Mouse (Mus musculus) left cerebral cortex, adult 8-10 months (tissue): ENCODE data around the gene Sema3f. TPM values are rescaled to one million over a fixed set of nuclear protein-coding genes. Genes with fewer than 3 reads are reported as not detected.
A peak's percentile ranks its signal among the peaks of the same experiment; 100 is the strongest.

Experiments
- DNase-seq, 2 experiments: peaks; one replicate each; pipeline ENCODE4 v3.0.0; 2022; ENCODE audit warnings: low spot score in 2 of 2
- total RNA-seq, 4 experiments: library from RNA; stranded (reverse); gene quantifications; 2 replicates each; pipeline ENCODE4 v1.2.4; 2022

Sema3f gene
- total RNA-seq, 4 experiments from 2014 or later = 14.5 to 17.6 (median 16.0) TPM

DNA sequence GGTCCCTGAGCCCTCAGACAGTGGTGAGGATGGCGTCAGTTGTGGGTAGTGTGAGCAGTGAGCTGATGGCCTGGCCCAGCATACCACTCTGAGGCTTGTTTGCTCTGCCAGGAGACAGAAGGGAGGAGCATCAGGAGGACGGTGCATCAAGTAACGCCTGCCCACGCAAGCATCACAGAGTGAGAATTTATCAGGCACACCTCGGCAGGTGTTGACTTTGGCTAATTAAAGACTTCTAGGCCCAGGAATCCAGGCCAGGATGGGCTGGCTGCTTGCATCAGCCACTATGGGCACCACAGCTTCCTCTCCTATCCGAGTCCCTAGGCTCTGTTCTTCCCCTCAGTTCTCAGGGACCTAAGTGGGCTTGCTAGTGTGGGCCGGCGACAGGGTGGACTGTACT lies 47.9 kb downstream of the Sema3f start:
- no peak for DNase-seq

DNA sequence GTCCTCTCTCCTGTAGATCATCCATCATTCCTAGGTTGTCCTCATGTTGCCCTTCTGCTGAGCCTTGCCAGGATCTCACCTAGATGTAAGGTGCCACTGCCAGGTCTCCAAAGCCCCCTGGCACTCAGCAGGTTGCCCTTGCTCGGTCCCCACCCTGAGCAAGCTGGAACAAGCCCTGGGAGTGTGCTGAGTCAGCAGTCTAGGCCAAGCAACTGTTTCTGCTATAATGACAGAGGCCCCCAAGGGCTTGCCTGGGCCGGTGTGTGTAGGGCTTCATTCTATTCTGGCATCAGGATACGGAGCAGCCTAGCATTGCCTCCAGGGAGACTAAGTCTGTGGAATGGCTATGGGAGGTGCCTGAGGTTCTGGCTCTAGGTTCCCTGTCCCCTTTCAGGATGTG lies 49.5 kb downstream of the Sema3f start:
- DNase-seq = no peak

DNA sequence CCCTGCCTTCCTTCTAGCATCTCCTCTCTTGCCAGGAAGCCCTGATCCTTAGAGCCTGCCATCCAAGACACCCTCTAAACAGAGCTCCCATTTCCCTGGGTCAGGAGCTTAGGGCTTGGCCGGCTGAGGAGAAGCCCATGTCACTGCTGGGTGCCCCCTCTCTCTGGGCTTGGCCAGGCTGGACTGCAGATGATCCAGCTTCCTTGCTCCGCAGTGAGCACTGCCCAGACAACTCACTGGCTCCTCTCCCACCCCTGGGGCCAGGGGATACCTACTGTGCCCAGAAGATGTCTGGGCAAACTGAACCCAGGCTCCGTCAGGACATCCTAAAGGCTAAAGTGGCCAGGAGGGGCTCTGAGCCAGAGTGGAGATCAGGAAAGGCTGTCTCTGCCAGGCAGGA lies 50.3 kb downstream of the Sema3f start:
- DNase-seq = no peak

DNA sequence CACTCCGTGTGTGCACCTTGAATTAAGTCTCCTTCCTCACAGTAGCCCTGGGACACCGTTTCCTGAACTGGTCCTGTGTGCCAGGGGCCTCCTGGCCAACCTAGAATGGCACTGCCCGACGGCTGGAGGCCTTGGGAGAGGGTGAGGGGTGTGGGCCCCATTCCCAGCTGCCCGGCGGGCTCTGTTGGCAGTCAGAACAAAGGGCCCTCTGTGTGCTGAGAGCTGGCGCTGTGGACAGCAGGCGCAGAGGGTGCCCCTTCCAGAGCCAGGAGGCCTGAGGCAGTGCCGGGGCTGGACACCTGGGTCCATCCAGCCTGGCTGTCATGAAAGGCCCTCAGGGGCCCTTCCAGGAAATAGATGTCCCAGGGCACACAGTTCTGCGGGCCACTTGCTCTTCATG lies 50.7 kb downstream of the Sema3f start:
- DNase-seq = peak; percentile 43 to 82

DNA sequence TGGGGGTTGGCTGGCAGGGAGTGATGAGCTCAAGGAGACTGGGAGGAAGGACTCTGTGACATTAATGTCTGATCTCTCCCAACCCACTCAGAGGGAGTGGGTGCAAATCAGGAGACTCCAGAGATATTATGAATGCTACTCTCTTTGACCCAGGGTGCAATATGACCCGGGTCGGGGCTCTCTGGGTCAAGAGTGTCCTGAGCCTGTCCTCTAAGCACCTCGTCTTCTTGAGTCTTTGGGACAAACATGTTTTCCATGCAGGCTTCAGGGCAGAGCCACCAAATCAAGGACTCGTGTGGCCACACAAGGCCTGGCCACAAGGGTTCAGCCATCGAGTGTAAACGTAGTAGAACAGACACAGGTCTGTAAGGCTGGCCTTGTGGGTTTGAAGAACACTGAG lies 52.2 kb downstream of the Sema3f start:
- DNase-seq = no peak

DNA sequence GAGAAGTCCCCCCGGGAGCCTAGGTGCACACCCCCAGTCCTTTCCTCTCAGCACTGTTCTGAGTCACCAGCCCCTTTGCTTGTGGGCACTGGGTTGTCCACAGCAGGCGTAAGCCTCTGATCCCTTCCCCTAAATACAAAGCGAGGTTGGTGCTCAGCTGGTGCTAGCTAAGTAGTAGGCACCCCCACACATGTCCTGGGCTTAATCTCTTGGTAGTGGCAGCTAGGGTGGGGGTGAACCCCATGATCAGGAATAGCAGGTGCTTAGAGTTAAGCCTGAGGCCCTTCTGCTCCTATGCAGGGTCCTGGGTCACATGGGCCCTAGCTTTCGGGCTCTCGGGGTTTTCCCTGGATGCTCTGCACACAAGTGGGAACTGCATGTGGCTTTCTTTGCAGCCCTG lies 53.1 kb downstream of the Sema3f start:
- DNase-seq = no peak

DNA sequence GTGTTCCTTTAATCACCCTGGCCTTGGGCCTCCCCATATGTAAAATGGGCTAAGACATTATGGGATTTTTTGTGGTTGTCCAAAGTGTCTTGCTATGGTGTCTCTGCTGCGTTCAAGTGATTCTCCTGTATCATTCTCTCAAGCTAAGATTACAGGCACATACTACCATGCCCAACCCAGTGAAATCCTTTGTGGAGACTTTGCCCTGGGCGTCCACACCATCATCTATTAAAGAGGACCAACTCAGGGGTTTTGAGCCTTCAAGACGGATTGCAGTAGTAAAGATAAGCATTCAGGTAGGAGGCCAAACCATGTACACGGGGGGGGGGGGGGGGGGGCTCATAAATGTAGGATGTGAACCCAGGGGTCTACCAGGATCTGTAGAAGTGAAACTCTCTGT lies 55.7 kb downstream of the Sema3f start:
- no peak for DNase-seq

DNA sequence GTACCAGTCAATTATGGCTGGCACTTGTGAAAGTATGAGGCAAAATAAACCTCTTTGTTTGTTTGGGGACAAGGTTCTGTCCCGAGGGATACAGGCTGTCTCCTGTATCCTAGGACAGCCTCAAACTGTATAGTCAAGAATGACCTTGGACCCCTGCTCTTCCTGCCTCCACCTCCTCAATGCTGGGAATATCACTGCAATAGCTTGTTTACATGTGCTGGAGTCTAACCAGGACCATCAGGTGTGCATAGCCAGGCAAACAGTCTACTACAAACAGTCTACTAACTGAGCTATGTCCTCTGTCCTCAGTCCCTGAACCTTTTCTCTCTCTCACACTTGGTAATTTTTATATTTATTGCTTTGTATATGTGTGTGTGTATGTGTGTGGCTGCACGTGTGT lies 56.8 kb downstream of the Sema3f start:
- no peak for DNase-seq

DNA sequence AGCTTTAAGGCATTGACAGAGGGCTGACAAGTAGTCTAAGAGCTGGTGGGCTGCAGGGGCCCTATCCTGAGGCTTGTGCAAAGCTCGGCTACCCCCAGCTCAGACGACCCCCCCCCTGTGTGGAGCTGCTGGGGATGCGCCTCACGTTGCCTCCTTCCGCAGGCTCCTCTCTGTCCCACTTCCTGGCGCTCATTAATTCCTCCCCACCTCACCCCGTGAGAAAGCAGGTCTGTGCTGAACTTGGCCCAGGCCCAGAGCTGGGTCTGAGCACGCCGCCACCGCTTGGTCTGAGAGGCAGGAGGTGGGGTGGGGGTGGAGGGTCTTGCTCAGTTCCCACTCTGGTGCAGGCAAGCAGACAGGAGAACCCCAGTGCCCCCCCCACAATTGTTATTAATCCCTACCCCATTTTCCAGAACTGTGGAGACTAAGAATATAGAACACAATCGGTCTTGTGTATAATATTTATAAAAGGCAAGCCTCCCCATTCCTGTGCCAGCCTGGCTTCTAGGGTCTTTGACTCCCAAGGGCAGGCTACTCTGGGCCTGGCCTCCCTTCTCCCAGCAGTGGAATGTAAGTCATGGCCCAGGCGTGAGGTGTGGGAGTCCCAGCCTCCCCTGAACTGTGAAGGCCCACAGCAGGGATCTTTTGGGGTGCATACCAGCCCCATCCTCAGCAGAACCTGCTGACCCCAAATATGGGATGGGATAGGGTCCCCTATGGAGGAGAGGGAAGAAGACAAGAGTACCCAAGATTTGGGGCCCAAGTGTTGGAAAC lies 59.4 kb downstream of the Sema3f start:
- no peak for DNase-seq

DNA sequence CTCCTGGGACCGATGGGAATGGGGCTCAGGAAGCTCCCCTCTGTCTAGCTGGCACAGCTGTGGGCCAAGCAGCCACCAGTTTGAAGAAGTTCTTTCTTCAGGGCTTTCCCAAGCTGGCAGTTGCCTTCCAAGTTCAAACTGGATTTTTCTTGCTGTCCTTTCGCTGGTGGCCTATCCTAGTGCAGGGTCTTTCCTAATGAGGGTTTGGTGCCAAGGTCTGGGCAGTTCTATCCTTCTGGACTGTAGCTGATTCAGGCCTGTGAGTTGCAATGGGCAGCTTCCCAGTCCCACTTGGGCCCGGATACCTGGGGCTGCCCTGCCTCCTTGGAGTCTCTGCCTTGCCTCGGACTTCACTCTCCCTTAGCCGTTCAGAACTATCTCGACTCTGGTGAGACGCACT lies 60.0 kb downstream of the Sema3f start:
- DNase-seq = no peak

DNA sequence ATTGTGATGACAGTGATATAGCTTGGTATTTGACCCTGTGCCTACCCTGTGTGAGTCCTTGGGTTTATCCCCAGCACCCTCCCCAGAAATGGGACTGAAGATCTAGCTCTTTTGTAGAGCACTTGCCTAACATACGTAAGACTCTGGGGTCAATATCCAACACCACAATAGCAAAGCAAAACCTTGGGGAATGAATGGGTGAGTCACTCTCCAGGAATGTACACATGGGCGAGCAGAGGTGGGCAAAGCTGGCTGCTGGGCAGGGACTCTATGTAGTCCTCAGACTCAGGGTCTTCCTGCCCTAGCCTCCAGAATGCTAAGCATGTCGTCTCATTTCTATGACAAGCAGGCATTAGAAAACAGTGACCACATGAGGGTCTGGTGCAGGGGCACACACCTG lies 61.5 kb downstream of the Sema3f start:
- DNase-seq = no peak

DNA sequence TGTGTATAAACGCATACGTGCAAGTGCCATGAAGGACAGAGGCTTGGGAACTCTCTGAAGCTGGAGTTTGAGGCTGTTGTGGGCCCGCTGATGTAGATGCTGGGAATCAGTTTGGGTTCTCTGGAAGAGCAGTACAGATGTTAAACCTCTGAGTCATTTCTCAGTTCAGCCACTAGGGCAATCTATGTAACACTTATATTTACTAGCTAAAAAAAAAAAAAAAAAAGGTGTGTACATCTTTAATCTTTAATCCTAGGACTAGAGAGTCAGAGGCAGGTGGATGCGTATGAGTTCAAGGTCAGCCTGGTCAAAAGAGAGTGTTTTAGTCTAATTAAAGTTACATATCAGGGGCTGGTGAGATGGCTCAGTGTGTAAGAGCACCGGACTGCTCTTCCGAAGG lies 63.3 kb downstream of the Sema3f start:
- no peak for DNase-seq

DNA sequence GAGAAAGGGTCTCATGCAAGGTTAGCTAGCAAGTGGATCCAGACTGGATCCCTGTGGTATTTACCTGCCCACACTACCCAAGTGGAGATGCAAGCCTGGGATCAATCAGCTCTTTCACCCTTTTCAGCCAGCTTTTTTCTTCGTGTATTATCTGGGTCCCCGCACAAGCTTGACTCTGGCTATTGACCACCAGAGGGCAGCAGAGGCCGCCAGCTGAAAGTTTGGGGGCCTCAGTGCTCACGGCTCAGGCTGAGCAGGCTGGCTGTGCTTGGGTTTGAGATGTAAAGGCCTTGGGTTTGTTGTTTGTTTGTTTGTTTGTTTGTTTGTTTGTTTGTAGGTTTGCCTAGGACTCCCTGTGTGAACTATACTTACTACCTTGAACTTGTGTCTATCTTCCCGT lies 64.7 kb downstream of the Sema3f start:
- no peak for DNase-seq

DNA sequence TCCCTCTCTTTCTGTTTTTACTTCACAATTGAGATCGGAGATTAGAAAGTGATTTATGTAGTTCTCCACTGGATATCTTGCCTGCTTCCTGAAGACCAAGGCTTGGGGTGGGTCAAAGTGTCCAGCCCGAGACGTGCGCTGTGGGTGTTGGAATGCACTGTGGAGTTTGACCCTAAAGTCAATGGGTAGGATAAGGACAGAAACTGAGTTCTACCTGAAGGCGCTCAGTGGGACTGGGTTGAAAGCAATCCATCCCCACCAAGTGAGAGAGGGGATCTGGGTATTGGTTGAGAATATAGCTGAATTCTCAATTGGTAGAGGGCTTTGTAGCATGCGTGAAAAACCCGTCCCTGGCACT lies 65.1 kb downstream of the Sema3f start:
- DNase-seq = no peak

DNA sequence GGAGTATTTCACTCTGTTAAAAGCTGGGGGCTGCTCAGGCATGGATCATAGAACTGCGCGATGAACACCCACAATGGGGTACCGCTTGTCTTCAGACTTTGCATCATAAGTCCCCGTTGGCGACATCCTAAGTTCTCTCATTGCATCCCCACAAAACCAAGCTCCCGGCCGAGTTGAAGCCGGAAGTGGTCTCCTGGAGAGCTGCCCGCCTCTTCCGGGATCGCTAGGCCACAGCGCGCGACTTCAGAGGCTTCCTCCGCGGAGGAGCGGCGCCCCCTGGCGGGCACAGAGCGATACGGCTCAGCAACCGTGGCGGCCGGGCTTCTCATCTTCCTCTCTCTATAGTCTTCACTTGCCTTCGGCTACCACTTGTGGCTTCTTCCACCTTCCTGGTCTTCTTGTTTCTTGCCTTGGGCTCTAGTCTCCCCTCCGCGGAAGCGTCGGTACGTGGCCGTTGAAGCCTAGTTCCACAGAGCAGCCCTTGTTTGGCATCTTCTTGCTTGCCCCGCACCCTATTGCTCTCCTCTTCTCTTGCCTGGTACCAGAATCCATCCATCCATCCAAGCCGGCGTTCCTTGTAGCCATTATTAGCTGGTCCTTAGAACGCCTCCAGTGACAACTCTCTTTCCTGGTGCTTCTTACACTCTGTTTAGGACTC lies 65.7 kb downstream of the Sema3f start:
- DNase-seq = peak; percentile 82 to 90

DNA sequence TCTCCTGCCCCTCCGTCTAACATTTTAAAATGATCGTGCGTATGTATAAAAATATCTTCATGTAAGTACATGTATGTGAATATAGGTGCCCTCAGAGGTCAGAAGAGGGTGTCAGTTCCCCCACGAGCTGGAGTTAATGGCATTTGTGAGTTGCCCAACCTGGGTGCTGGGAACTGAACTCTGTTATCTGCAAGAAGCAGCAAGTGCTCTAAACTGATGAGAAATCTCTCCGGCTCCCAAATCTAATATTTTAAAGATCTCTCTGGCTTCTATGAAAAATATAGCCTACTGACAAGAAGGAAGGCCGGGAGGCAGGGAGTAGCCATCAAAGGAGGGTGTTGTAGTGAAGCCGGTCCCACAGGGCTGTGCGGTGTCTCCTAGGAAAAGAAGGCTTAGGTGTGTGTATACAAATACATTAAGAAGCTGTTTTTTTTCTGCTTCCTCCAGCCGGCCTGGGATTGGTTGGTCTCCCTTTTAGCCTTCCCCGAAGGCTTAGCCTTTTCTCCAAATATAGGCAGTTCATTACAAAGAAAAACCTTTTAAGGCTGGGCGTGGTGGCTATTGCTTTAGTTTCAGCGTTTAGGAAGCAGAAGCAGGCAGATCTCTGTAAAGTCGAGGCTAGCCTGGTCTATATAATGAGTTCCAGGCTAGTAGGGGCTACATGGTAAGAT lies 66.6 kb downstream of the Sema3f start:
- no peak for DNase-seq

DNA sequence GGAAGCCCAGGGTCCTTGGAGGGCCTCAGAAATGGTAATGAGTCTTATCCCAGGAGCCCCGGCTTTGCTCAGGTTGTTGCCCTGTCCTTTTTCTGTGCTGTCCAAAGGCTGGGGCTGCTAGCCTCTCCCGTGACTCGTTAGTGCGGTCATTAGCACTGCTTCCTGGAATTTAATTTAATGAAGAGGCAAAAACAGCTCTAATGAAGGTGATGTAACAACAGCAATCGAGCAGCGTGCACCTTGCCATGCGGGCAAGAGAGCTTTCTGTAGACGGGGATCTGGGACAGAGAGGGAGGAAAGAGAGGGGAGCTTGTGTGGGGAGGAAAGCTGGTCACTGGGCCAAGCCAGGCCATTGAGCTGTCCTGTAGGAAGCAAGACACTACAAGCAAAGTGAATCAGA lies 68.6 kb downstream of the Sema3f start:
- DNase-seq = no peak

DNA sequence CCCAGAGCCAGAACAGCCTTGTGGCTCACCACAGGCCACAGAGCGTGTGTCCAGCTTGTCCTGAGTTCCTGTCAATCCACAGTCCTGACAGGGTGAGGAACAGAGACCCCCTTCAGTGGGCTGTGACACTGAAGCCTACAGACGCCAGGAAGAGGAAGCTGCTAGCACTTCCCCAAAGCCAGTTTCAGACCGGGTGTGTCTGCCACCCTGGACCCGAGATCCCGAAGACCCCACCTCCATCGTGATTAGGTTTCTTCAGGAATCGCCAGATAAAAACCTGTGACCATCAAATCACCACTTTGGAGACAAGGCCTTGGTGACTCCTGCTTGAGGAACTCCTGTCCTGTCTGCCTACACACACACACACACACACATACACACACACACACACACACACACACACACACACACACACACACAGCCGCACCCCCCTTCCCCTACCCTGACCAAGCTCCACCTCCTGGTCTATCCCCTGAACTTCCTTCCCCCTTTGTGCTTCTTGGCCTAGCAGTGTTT lies 70.0 kb downstream of the Sema3f start:
- DNase-seq = no peak

DNA sequence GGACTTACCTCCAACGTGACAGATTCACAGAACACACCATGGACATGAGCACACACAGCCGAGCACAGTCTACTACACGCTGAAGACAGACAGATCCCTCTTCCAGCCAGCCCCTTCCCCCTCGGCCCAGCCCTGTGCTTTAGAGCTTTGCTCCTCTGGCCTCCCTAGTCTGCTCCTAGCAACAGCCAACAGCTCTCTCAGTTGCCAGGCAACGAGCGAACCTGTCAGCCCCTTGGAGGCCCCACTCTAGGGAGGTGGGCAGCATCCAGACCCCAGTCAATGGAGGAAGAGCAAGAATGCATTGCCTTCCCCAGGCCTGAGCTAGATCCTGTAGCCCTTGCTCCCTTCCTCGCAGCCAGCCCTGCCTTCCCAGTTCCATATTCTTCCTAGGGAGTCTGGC lies 73.2 kb downstream of the Sema3f start:
- no peak for DNase-seq

DNA sequence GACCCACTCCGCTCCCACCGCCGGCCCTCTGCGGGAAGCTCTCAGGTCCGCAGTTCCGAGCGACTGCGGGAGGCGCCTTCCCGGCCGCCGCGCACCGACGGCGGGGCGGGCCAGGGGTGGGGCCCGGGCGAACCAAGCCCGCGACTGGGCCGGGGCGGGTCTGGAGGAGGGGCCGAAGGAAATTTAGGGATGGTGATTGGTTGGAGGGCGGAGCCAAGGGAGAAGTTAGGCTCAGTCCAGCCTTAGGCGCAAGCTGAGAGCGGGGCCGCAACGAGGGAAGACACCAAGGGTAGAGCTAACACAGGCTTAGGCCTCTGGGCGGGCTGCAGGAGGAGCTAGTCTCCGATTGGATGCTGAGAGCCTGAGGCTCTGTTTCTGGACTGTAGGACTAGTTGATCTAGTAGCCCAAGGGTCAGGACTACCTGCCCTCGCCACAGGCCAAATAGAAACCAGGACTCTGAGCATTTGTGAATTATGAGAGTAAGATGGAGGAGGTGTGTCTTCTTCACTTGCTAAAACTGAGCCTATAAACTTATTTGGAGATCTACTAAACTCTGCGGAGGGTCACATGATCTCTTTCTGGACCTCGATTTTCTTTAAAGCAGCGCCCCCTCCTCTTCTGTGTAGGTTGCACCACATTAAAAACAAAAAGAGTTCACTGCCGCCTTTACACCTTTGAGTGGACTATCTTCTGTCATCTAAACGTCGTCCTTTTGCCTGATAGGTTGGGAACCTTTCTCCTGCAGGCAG lies 74.8 kb downstream of the Sema3f start, which contains the start of gene Gnai2:
Gnai2 (minus strand) TSS at position 89 of the 750 bp plus-strand sequence.
- peak; percentile 81 to 93 for DNase-seq

DNA sequence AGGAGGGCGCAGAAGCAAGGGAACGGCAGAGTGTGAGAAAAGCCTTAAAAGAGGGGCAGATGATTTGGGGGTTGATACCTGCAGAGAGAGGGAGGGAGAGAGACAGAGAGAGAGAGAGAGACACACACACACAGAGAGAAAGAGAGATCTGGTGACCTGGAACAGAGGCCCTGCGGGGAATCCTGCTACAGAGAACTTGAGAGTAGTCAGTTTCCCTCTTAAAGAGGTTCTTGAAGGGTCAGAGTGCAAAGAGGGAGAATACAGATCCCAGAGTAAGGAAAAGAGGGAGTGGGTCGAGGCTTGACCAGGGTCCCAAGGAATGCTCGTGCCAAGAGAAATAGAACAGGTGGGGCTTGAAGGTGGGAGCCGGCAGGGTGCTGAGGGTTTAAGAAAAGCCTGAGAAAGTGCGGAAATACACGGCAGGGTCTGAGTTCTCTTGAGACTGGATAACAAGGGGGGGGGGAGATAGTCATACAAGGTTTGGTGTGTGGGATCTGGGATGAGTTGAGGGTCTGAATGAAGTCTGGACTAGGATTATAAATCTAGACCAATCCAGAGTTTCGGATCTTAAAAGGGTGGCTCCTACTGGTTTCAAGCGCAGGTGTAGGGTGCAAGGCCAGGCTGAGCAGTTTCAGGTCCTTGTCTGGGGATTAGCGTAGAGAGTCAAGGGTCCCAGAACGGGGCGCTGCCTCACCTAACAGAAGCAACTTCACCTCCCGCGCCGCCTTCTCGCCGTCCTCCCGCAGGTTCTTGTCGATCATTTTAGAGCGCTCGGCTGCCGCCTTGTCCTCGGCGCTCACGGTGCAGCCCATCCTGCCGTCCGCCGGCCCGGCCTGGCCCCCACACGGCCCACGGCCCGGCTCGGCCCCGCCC lies 75.6 kb downstream of the Sema3f start:
- DNase-seq = no peak
